Mouse (Mus musculus) ES-Bruce4 (cell line): ENCODE results near the gene Ikzf3.

ENCODE experiments used
- CTCF ChIP-seq: IDR thresholded peaks from one replicate; pipeline ENCODE4 v1.8.1; 2011; ENCODE audit warnings: low read depth, low read length
- EP300 ChIP-seq: IDR thresholded peaks from 2 replicates; pipeline ENCODE4 v1.6.1; 2011; ENCODE audit warnings: low read depth, low read length; ENCODE audit not compliant: insufficient read depth
- POLR2A ChIP-seq: IDR thresholded peaks from one replicate; pipeline ENCODE4 v1.8.1; 2011; ENCODE audit warnings: low read length; ENCODE audit not compliant: insufficient read depth

DNA sequence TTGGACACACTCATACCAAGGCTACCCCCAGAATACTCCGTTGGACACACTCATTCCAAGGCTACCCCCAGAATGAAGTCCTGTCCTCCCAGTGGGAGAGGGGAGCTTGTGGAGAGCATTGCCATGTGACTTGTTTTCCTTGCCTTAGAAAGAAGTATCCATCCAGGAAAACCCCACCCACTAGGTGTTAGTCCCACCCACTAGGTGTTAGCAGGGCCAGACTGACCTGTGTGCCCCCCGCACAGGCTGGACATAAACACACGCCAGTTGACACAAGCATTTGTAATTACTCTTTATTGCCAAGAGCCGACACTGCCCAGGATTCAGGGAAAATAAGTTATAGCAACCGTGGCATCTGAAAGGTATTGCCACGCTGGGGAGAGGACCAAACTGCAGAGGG lies 108.4 kb downstream of the Ikzf3 start:
- TF ChIP-seq EP300 (no peak), CTCF (no peak), POLR2A (no peak)
